Mouse (Mus musculus) CD4-positive helper T cell, adult 2 months (primary cell): ENCODE results near the gene Trpm5.

Experiments used
- DNase-seq: peaks from one replicate; pipeline ENCODE4 v3.0.0-alpha.2; 2012; ENCODE audit warnings: low read depth, missing footprints, low spot score

The Trpm5 gene

DNA sequence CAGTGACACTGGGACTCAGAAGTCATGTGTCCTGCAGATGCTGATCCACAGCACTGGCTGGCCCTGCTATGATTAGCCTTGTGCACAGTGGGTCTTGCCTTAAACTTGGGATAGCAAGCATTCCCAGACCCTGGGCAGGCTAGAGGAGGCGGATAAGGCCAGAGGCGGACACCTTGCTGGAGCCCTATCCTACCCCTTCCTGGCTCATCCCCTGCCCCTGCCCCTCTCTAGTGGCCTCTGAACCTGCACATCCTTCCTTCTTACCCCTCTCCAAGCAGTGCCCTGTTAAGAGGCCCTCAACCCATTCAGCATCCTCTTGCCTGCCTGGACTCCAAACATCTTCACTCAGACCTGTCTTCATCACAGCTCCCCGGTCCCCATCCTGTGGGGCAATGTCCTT is 53.9 kb downstream of the Trpm5 start:
- no peak for DNase-seq

GRCm38 (mm10) chr7:143038174-143038931 is 56.1 kb downstream of the Trpm5 start:
- no peak for DNase-seq

- no peak for DNase-seq
Measured at GRCm38 (mm10) chr7:143037306-143037705, 57.1 kb downstream of the Trpm5 start.

GRCm38 (mm10) chr7:143036787-143037186 is 57.7 kb downstream of the Trpm5 start:
- DNase-seq = no peak

- DNase-seq = no peak
Measured at GRCm38 (mm10) chr7:143034519-143035450, 59.7 kb downstream of the Trpm5 start.

DNA sequence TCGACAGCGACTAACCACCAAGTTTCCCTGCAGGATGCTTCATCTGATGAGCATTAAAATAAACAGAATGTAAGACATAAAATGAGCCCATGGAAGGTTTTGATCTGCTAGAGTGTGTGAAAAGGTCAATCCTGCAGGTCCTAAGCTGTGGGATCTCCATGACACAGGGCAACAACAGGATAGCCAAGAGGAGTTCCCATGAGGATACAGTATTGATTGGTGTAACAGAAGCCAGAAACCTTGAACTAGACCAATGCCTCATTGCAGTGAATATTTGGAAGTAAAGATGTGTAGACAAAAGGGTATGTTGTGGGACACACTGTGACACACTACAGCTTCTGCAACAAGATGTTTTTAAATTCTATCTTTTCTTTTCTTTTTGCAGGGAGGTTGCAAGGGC is 60.3 kb downstream of the Trpm5 start:
- no peak for DNase-seq

DNA sequence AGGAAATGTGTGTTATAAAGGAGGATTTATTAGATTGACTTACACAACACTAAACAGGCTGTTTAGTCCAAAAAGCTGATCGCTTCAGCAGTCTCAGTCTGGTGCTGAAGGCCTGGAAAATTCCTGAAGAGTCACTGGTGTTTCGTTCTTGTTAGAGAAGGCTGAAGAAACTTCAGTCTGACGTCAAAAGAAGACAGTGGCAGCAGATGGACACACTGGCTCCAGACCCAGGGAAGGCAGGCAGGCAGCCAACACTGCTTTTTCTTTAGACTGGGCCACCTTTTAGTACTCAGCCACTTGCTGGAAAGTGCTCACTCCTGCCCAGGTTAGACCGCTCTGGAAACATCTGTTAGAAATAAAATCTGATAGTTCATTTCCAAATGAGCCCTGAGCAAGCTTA is 60.9 kb downstream of the Trpm5 start:
- DNase-seq = no peak

DNA sequence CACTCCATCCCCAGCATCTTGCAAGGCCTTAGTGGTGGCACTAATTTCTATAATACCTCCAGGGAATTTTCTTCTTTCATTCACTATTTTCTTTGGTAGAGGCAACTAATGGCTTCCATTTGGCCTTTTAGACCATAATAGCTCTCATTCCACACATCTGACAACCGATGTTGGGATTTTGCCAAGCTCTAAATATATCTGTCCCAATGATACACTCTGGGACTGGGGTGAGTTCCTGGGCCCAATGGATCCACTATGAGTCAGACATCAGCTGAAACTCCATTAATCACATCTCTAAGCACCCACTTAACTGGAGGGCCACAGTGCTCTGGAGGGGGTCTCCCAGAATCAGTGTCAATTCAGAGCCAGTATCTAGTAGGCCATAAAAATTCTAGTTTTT is 62.6 kb downstream of the Trpm5 start:
- no peak for DNase-seq

GRCm38 (mm10) chr7:143027196-143027595 is 67.2 kb downstream of the Trpm5 start:
- no peak for DNase-seq

DNA sequence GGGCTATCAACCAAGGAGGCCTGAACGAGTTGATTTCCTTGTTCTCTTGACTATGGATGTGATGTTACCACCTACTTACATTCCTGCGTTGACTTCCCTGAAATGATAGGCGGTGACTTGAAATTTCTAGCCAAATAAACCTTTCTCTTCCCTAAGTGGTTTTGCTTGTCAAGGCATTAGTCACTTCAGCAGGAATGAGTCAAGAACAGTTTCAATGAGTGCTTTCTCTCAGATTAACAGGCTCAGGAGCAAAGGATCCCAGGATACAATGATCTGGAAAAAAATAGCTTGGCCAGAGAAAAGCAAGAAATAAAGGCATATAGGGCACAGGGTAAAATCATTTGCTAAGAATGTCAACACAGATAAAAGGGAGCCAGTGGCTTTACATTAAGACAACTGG is 68.9 kb downstream of the Trpm5 start:
- DNase-seq = no peak

- DNase-seq = no peak
Measured at GRCm38 (mm10) chr7:143024293-143024692, 70.1 kb downstream of the Trpm5 start.

DNA sequence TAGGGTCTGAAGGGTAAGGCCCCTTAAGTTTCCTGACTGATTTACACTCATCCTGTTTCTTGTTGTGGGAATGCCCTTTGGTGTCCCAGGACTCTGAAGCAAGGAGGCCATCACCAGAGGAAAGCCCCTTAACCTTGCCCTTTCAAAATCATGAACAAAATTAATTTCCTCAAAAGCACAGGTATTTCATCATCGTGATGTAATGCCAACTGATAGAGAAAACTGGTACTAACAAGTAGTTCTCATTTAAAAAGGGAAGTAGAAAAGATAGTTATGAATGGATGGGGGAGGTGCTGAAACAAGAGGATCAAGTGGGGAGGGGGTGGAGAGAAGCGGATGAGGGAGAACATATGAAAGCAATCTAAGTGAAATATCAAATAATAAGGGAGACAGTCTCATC is 70.9 kb downstream of the Trpm5 start:
- DNase-seq = no peak

DNA sequence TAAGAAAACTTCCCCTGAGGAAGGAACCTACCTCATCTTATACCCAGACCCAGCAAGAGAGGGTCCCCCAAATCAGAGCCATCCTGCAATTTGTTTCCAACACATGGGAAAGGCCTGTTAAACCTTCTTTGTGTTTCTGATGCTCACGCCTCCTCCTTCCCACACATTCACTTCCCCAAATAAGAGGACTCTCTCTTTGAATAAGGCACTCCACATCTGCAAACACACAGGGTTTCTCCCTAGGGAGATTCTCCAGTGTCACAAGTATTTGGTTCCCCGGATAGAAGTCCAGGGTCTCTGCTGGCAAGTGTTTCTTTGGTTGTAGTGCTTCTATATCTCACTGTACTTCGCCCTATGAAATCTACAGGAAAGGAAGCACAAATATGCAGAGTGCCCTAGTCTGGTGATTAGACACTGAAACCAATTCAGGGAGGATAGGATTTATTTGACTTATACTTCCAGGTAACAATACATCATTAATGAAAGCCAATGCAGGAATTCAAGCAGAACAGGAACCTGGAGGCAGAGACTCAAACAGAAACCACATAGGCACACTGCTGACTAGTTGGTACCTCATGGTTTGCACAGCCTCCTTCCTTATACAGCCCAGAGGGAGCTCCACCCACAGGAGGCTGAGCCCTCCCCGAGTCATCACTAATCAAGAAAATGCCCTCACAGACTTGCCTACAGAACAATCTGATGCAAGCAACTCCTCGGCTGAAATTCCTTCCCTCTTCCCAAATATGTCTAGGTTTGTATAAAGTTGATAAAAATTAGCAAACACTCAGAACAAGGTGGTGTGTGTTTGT is 72.9 kb downstream of the Trpm5 start:
- DNase-seq = peak; percentile 28

DNA sequence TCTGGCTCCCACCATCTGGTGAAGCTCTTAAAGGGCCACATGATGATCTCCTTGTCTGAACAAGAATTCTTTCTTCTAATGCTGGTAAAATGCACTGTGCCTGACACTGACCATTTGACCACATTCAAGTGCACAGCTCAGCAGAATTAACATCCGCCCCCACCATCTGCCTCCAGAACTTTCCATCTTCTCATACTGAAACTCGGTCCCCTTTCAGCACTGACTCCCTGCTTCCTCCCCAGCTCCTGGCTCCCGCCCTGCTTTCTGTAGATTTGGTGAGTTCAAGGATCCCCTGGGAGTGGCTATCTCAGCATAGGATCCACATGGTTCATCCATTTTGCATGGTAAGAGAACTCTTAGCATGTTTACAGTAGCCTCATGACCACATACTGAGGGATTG is 73.7 kb downstream of the Trpm5 start:
- DNase-seq = no peak

DNA sequence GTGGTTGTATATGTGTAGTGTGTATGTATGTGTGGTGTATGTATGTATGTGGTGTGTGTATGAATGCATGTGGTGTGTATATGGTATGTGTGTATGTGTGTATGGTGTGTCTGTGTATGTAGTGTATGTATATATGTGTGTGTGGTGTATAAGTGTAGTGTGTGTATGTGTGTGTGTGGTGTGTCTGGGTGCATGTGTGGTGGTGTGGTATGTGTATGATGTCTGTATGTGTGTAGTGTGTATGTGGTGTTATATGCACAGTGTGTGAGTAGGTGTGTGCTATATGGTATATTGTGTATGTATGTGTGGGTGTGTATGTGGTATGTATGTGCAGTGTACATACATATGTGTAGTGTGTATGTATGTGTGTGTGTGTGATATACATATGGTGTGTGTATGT is 74.4 kb downstream of the Trpm5 start:
- DNase-seq = no peak
